ENCODE assay signal across 21 mouse cellular contexts in genomic region chr11:34398555-34398954, GRCm38 (mm10).
DNase-seq lines count a peak whose midpoint lies in the region; ATAC-seq lines count a peak whose summit lies in the region.
"Had no signal": no experiment of that assay in that cellular context is flagged by ENCODE, and none has a peak within 500 bp of the region (broad histone marks: within the 10 kb centered on the region; RNA-seq: fewer than 3 reads in every experiment).

No protein-coding gene starts in this region.

- no peaks in the 10 kb centered on the region for H3K36me3 ChIP-seq in liver, embryonic 16.5 days (ENCODE audit: control insufficient read depth, insufficient read depth)
- H3K36me3 ChIP-seq: embryonic facial prominence, embryonic 13.5 days; heart, embryonic 10.5 days; hindbrain, embryonic 13.5 days; intestine, embryonic 15.5 days; limb, embryonic 10.5 days; midbrain, embryonic 12.5 days; neural tube, embryonic 13.5 days had no signal

- H3K9ac ChIP-seq in liver, embryonic 16.5 days (ENCODE audit: low read depth, low read length): no peak overlapping the region
- H3K9ac ChIP-seq: embryonic facial prominence, embryonic 13.5 days; hindbrain, embryonic 13.5 days; intestine, embryonic 15.5 days; midbrain, embryonic 12.5 days; neural tube, embryonic 13.5 days had no signal

- H3K9me3 ChIP-seq in liver, embryonic 16.5 days (replicated peaks; ENCODE audit: control insufficient read depth, low read length): no peaks in the 10 kb centered on the region
- H3K9me3 ChIP-seq: embryonic facial prominence, embryonic 13.5 days; heart, embryonic 10.5 days; hindbrain, embryonic 13.5 days; intestine, embryonic 15.5 days; limb, embryonic 10.5 days; midbrain, embryonic 12.5 days; neural tube, embryonic 13.5 days had no signal

- H3K27ac ChIP-seq in liver, embryonic 16.5 days (ENCODE audit: low read length): no peak overlapping the region
- H3K27ac ChIP-seq: embryonic facial prominence, embryonic 13.5 days; heart, embryonic 10.5 days; hindbrain, embryonic 13.5 days; intestine, embryonic 15.5 days; limb, embryonic 10.5 days; midbrain, embryonic 12.5 days; neural tube, embryonic 13.5 days had no signal

- no peak overlapping the region for H3K4me3 ChIP-seq in liver, embryonic 16.5 days (ENCODE audit: low read depth, low read length)
- H3K4me3 ChIP-seq: embryonic facial prominence, embryonic 13.5 days; heart, embryonic 10.5 days; hindbrain, embryonic 13.5 days; intestine, embryonic 15.5 days; limb, embryonic 10.5 days; midbrain, embryonic 12.5 days; neural tube, embryonic 13.5 days had no signal

- no peaks in the 10 kb centered on the region for H3K4me1 ChIP-seq in liver, embryonic 16.5 days (ENCODE audit: control insufficient read depth, low read depth, low read length)
- H3K4me1 ChIP-seq: embryonic facial prominence, embryonic 13.5 days; heart, embryonic 10.5 days; intestine, embryonic 15.5 days; limb, embryonic 10.5 days; midbrain, embryonic 12.5 days; neural tube, embryonic 13.5 days had no signal

- DNase-seq in liver: no peak
- DNase-seq in layer of hippocampus, postnatal 36 days: no peak
- no peak for DNase-seq in c-Kit-positive CD71-positive TER-119-positive erythroid progenitor cells, embryonic 14.5 days (ENCODE audit: low spot score)
- DNase-seq: cerebellum, adult 8-10 months; gastrocnemius, postnatal 25 days; heart, postnatal 10 days; lung, adult 2 months; lung, postnatal 4 days had no signal

- 17% methylated on average over 2 of the region's 2 CpGs for WGBS in liver, embryonic 16.5 days (ENCODE audit: insufficient replicate concordance)

- no peaks in the 10 kb centered on the region for H3K27me3 ChIP-seq in liver, embryonic 16.5 days (ENCODE audit: control insufficient read depth, insufficient read depth, low read depth, low read length)
- H3K27me3 ChIP-seq: embryonic facial prominence, embryonic 13.5 days; hindbrain, embryonic 13.5 days; intestine, embryonic 15.5 days; midbrain, embryonic 12.5 days; neural tube, embryonic 13.5 days had no signal

- H3K4me2 ChIP-seq in liver, embryonic 16.5 days (ENCODE audit: low read depth, low read length): no peak overlapping the region
- H3K4me2 ChIP-seq: embryonic facial prominence, embryonic 13.5 days; hindbrain, embryonic 13.5 days; intestine, embryonic 15.5 days; liver, embryonic 11.5 days; midbrain, embryonic 12.5 days; neural tube, embryonic 13.5 days had no signal

- ATAC-seq in liver, embryonic 16.5 days (ENCODE audit: low read depth): 0 out of 2 replicates have a peak, but pooled peaks have one; percentile 16
- peak; percentile 92 for ATAC-seq in CD4-positive, CD25-positive, alpha-beta regulatory T cell, adult 4 months
- ATAC-seq in granulocyte monocyte progenitor cell, adult 5-6 weeks (replicated peaks; ENCODE audit: poor library complexity, severe bottlenecking): peak; percentile 62; the same call in 1 of the 2 replicates
- 0 out of 2 replicates have a peak, but pooled peaks have one; percentile 24 for ATAC-seq in neutrophil, adult 5-6 weeks (ENCODE audit: extremely low read depth, insufficient number of reproducible peaks, low FRiP score, poor library complexity, severe bottlenecking)
- ATAC-seq: forebrain, embryonic 16.5 days; intestine, embryonic 15.5 days had no signal

Comparison
In these comparisons a context has a peak if more than half of its experiments do, and no peak if none do; other contexts are left out.
1. ATAC-seq: peak in every context shown above with its lines; median percentile 92 in CD4-positive, CD25-positive, alpha-beta regulatory T cell, adult 4 months; 62 in granulocyte monocyte progenitor cell, adult 5-6 weeks; 24 in neutrophil, adult 5-6 weeks; 16 in liver, embryonic 16.5 days.